Mouse (Mus musculus): Measurements from ENCODE around the gene Vmn2r40. TPM values are rescaled to one million over a fixed set of nuclear protein-coding genes. Genes with fewer than 3 reads are reported as not detected.
"Not testable (repeated sequence)": the region's sequence is repeated elsewhere in the genome, so short reads cannot be mapped to it uniquely, and the experiment has no call there.

Gene Vmn2r40
- not detected in 2 replicates for polyA plus RNA-seq (2016; fragmentation: Nextera tagmentation; extraction: Ambion mirVana)

DNA sequence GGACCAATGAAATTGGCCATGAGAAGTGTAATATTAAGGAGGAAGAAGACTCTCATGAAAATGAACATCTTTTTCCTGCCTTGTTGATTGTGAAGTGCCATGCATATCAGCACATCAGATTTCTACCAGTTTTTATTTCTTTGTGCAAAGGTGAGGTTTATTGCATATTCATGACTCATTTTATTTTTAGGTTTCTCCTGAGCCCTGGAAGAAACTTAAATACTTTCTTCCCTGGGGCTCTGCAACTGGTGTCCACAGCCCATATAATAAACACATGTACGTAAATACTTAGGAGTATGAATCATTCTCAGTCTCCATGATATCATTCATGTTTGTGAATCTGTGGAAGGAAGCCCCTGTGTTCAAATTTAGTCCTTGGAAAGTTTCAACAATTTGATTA lies at the start of gene Vmn2r40:
TSS of gene Vmn2r40 (minus strand) at position 101 of the 400 bp plus-strand sequence.
- H3K4me1 ChIP-seq; H3K36me3 ChIP-seq (replicated peaks); H3K27me3 ChIP-seq; H3K27ac ChIP-seq; ATAC-seq (ENCODE audit: low FRiP score); H3K4me3 ChIP-seq (replicated peaks); H3K9me3 ChIP-seq; H3K4me2 ChIP-seq; H3K9ac ChIP-seq: not testable (repeated sequence)
- no CpG with 5 or more reads among the region's 1 CpGs for WGBS

Other genes with a start within 250 kb of the Vmn2r40 start
- not detected in 2 replicates for gene Vmn2r39, start 99.4 kb upstream of the Vmn2r40 start, polyA plus RNA-seq (2016; fragmentation: Nextera tagmentation; extraction: Ambion mirVana)
- not detected in 2 replicates for gene Vmn2r38, start 166.4 kb upstream of the Vmn2r40 start, polyA plus RNA-seq (2016; fragmentation: Nextera tagmentation; extraction: Ambion mirVana)

Measured in forebrain, embryonic 12.5 days (tissue).